Mouse (Mus musculus): ENCODE measurements around the gene 4933428G20Rik. TPM values are rescaled to one million over a fixed set of nuclear protein-coding genes. Genes with fewer than 3 reads are reported as not detected.

The 4933428G20Rik gene
- total RNA-seq, 2 experiments from 2014 or later, result 0.25 TPM; not detected in 1

DNA sequence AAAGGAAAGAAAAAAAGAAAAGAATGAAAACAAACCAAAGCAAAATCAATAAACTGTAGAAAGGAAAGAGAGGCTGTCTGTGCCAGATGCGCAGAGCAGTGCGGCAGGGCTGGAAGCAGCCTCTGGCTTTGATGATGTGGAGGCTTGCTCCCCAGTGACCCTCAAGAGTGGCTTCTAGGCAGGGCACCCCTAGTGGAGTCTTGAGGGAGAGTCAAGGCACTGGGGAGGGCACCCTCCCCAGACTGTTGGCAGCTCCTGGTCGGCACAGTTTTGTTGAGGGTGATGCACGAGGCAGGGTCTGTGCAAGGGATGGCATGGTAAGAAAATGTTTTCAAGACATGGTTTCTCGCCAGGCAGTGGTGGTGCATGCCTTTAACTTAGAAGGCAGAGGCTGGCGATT, 37.6 kb downstream of the 4933428G20Rik start:
- no peak overlapping the region for H3K4me3 ChIP-seq
- TF ChIP-seq CTCF (conservative IDR thresholded peaks at IDR 0.05), result peak; percentile 51
- no peak for DNase-seq (ENCODE audit: low spot score in 2 of 2)
- no peak overlapping the region for H3K27ac ChIP-seq

DNA sequence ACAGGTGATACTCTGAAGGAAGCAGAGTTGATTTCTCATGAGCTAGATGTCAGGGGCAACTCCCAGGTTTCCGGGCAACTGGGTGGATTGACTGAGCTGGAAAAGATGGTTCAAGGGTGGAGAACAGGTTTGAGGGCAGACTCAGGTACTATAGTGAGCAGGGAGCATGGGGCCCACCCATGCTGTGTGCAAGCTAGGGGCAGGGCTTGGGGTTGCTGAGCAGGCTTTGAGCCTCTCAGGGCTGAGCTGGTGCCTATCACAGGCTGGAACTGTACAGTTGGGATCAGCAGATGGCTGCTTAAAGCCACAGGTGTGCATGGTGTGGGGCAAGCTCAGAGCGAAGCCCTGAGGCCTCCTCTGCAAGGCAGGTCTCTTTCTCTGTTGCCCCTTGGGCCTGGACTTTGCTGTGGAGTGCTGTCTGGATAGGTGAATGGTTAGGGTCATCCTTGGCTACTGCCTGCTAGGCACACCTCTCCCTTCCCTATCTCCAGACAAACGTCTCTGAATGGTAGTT, 38.8 kb downstream of the 4933428G20Rik start:
- DNase-seq (ENCODE audit: low spot score in 2 of 2), result no peak
- TF ChIP-seq CTCF (conservative IDR thresholded peaks at IDR 0.05), result no peak
- Histone ChIP-seq H3K4me3 (no peak overlapping the region), H3K27ac (no peak overlapping the region)

GRCm38 (mm10) chr11:97457120-97457519, 43.0 kb downstream of the 4933428G20Rik start:
- no peak for TF ChIP-seq CTCF (conservative IDR thresholded peaks at IDR 0.05)
- Histone ChIP-seq H3K4me3 (no peak overlapping the region), H3K27ac (no peak overlapping the region)
- no peak for DNase-seq (ENCODE audit: low spot score in 2 of 2)

DNA sequence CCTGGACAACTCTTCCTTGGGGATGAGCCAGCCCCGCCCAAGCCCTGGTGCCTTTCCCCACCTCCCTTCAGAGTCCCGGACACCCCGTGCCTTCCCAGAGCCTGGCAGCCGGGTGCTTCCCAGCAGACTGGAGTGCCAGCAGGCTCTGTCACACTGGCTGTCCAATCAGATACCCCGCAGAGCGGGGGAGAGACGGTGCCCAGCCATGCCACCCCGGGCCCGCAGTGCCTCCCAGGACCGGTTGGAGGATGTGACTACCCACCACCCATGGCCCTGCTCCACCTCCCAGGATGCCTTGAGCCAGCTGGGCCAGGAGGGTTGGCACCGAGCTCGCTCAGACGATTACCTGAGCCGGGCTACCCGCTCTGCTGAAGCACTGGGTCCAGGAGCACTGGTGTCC, 48.5 kb downstream of the 4933428G20Rik start:
- DNase-seq (ENCODE audit: low spot score in 2 of 2), result peak in 1 of 2 experiments; percentile 56
- Histone ChIP-seq H3K27ac (peak overlapping the region; percentile 96; the same call in 1 of the 2 replicates), H3K4me3 (peak overlapping the region; percentile 60)
- no peak for TF ChIP-seq CTCF (conservative IDR thresholded peaks at IDR 0.05)

DNA sequence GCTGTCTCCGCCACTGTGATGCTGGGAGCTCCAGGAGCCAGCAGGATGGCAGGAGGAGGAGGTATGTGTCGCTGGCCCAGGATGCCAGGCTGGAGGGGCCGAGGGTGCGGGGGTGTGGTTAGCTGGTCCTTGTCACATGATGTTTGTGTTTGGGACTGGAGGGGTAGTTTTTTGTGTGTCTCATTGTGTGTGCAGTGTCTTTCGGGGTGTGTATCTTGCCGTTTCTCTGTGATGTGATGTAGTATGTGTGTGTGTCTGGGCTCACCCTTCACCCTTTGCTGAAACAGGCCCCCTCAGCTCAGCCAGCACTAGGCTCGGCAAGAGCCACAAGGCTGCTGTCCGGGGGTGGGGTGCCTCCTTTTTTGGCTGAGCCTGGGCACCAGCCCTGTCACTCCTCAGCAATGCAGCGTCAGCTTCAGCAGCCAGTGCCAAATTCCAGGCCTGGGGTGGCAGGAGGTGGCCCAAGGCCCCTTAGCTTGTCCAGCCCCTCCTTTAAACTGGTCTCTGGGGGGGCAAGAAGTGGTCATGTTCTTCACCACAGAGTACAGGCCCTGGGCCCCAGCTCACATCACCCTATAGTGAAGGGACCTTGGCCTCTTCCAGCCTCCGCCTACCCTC, 49.7 kb downstream of the 4933428G20Rik start:
- no peak for TF ChIP-seq CTCF (conservative IDR thresholded peaks at IDR 0.05)
- peak in 1 of 2 experiments; percentile 39 for DNase-seq (ENCODE audit: low spot score in 2 of 2)
- Histone ChIP-seq H3K27ac (peak overlapping the region; percentile 96), H3K4me3 (peak overlapping the region; percentile 60)

DNA sequence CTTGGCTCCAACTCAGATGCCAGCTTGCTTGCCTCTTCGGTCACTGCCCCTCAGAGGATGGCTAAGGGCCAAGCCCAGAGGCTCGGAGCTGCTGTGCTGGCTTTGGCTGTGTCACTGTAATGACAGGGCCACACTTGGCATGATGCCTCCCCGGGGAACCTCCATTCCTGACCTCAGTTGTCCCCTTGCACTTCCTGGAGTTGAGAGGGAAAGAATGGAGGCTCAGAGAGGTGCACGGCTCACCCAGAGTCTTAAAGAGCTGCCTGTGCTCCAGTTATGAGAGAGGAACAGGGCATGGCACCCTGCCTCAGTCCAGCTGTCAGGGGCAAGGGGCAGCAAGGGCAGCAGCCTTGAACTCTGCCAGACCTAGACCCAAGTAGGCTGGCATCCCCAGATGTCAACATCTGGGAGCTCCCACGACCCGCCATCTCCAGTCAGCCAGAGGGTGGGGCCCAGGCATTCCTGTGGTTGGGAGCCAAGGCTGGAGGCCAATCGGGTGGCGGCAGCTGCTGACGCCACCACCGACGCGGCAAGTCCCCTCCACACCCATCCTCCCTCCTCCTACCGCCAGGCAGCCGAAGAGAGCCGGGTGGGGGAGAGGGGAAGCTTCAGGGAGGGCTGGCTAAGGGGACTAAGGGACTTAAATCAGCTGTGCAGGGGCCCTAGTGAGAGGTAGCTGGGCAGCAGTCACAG, 50.4 kb downstream of the 4933428G20Rik start:
- Histone ChIP-seq H3K27ac (peak overlapping the region; percentile 96), H3K4me3 (peak overlapping the region; percentile 60)
- DNase-seq (ENCODE audit: low spot score in 2 of 2), result peak; percentile 76 to 77
- peak; percentile 37; the same call in 1 of the 2 replicates for TF ChIP-seq CTCF (conservative IDR thresholded peaks at IDR 0.05)

DNA sequence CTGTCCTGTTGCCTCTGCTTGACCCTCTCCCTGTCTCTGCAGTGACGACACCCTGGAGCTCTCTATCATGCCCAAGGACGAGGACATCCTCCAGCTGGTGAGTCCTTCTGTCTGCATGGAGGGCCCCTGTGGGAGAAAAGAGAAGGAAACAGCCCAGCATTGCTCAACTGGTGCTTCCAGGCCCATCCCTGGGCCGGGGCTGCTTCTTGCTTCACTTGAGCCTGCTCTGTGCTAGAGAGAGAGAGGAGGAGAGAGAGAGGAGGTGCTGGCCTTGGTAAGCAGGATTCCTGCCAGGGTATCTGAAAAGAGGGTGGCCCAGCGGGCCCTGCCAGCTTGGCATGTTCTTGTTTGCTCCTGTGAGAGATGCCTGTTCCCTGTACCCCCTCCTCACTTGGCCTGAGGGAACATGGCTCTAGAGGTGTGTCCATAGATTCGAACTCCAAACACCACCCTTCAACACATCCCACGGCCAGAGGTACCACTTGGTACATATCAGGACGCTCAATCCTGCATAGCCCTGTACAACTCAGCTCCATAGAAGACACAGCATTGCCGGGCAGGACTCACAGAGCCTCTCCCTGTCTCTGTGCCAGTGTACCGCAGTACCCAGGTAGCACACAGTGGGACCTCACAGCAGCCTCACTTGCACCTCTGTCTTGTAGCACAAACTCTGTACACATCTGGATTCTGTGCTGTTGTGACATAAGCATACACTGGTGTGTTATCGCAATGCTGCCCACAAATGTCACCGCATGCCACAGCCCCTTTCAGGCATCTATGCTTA, 51.3 kb downstream of the 4933428G20Rik start:
- no peak for TF ChIP-seq CTCF (conservative IDR thresholded peaks at IDR 0.05)
- Histone ChIP-seq H3K4me3 (no peak overlapping the region), H3K27ac (peak overlapping the region; percentile 96)
- DNase-seq (ENCODE audit: low spot score in 2 of 2), result no peak

GRCm38 (mm10) chr11:97447979-97448378, 52.2 kb downstream of the 4933428G20Rik start:
- no peak for TF ChIP-seq CTCF (conservative IDR thresholded peaks at IDR 0.05)
- no peak for DNase-seq (ENCODE audit: low spot score in 2 of 2)
- Histone ChIP-seq H3K4me3 (no peak overlapping the region), H3K27ac (no peak overlapping the region)

DNA sequence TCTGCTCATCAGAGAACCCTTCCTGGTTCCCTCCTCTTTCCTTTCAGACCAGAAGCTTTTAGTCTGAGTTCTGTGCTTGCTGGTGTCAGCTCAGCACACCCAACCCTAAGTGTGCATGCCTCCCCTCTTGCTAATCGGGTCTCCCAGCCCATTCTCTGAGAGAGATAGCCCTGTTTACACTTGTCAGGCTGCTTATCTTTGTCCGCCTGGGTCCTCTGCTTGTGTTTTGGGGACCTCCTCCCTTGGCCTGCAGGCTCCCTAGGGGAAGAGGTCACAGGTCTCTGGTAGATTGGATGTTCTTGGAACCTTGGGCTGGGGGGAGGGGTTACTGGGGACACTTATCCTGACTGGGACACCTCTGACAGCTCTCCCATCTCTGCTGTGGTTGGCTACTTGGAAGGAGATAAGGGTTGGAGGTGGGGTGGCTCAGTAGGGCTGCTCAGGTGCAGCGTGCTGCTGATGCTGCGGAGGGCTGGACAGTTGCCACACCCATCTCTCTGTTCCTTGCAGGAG, 54.1 kb downstream of the 4933428G20Rik start:
- TF ChIP-seq CTCF (conservative IDR thresholded peaks at IDR 0.05), result no peak
- no peak overlapping the region for H3K27ac ChIP-seq
- H3K4me3 ChIP-seq, result no peak overlapping the region
- DNase-seq (ENCODE audit: low spot score in 2 of 2), result no peak

GRCm38 (mm10) chr11:97445596-97445995, 54.5 kb downstream of the 4933428G20Rik start:
- no peak for TF ChIP-seq CTCF (conservative IDR thresholded peaks at IDR 0.05)
- no peak for DNase-seq (ENCODE audit: low spot score in 2 of 2)
- no peak overlapping the region for H3K27ac ChIP-seq
- H3K4me3 ChIP-seq, result no peak overlapping the region

DNA sequence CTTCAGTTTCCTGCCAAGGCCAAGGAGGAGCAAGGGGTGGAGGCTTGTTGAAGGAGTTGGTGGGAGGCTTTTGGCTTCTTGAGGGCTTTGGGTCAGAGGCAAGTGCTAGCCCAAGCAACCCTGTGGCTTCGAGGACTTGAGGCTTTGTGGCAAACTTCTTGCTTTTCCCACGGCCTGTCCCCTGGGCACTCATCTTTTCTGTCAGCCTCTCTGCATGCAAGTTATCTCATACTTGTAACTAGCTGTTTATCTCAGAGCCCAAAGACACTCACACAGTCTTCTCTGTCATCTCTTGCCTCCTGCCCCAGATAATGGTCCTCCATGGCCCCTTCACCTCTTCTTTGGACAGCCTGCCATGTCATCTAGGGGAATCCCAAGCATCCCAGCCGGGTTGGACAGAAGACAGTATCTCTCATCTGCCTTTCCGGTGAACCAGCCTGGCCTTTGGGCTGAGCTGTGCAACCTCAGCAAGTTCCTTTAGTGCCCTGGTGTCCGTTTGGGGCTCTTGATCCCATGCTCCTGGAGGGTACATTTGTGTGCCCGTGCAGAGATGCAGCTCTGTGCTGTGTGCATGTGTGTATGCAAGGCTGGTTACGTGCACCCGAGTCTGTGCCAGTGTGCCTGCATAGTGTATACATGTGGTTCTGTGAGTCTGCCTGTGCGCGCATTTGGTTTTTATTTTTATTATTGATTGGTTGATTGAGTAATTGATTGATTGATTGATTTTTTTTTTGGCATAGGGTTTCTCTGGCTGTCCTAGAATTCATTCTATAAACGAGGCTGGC, 57.1 kb downstream of the 4933428G20Rik start:
- no peak overlapping the region for H3K27ac ChIP-seq
- no peak for TF ChIP-seq CTCF (conservative IDR thresholded peaks at IDR 0.05)
- DNase-seq (ENCODE audit: low spot score in 2 of 2), result no peak
- H3K4me3 ChIP-seq, result no peak overlapping the region

DNA sequence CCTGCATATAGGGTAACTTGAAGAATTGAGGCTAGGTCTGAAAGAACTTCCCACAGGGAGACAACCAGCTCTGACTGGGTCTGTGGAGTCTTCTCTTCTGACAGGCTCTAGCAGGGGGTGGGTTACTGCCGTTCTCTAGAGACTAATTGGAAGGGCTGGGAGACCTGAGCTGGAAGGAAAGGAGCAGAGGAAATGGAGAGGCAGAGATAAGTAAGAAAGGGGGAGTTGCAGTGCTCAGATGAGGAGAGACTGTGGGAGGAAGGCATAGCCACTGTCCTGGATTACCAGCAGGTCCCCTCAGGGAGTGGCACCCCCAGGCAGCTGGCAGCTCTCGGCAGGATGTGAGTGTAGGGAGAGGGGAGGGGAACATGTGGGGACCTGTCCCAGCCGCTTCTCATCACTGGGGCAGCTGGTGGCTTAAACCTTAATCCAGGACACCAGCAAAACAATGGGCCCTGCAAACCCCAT, 58.4 kb downstream of the 4933428G20Rik start:
- H3K27ac ChIP-seq, result peak overlapping the region; percentile 43
- TF ChIP-seq CTCF (conservative IDR thresholded peaks at IDR 0.05), result no peak
- H3K4me3 ChIP-seq, result no peak overlapping the region; the same call in 1 of the 2 replicates
- DNase-seq (ENCODE audit: low spot score in 2 of 2), result no peak
